Mouse (Mus musculus) bone marrow, adult 2 months (tissue): ENCODE measurements around the gene Lama5.

Experiments
- CTCF ChIP-seq: fragments of 200-500 bp; IDR thresholded peaks from 2 replicates; pipeline ENCODE4 v1.5.1; 2011; ENCODE audit warnings: low read length, control low read depth; ENCODE audit not compliant: control insufficient read depth, insufficient read depth
- POLR2A ChIP-seq: fragments of 200-500 bp; IDR thresholded peaks from 2 replicates; pipeline ENCODE4 v1.6.1; 2011; ENCODE audit warnings: low read depth, mild to moderate bottlenecking, control low read depth, low read length, borderline replicate concordance; ENCODE audit not compliant: control insufficient read depth

- TF ChIP-seq CTCF (no peak), POLR2A (no peak)
Measured at GRCm38 (mm10) chr2:180236930-180237329, 11.3 kb upstream of the Lama5 start.
